Mouse (Mus musculus) adrenal gland, postnatal 25 days (tissue): ENCODE measurements around the gene Arhgef25. TPM values are rescaled to one million over a fixed set of nuclear protein-coding genes. Genes with fewer than 3 reads are reported as not detected.
"Not testable (repeated sequence)": the region's sequence is repeated elsewhere in the genome, so short reads cannot be mapped to it uniquely, and the experiment has no call there.

Experiments
- DNase-seq: peaks from one replicate; pipeline ENCODE4 v3.0.0; 2021; ENCODE audit warnings: mixed read lengths
- total RNA-seq: library from RNA; stranded (reverse); gene quantifications from 2 replicates; pipeline ENCODE4 v1.2.3, GENCODE M21; 2021

Gene Arhgef25
- total RNA-seq, 1 experiment from 2014 or later: 28.7 TPM

DNA sequence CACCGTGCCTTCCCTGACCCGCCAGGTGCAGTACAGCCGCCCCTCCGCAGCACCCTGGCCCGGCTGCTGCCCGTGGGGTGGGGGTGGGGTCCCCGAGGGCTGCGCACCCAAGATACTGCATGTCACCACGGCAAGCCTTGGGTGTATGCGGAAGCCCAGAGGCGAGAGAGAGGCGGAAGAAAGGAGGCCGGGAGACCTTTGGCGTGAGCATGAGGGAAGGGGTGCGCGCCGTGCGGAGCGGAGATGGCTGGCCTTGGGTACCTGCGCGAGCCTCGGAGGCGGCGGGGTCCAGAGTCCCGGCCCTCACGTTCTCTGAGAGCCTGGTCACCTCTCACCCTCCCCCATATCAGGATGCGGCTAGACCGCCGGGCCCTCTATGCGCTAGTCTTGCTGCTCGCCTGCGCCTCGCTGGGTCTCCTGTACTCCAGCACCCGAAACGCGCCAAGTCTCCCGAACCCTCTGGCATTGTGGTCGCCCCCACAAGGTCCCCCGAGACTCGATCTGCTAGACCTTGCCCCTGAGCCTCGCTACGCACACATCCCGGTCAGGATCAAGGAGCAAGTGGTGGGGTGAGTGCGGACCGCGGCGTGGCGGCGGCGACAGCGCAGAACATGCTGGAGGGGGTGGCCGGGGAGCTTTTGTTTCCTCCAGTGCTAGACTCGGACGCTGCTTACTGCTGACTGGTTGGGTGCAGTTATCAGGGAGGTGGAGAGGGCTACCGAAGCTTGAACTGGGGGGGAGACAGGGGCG, 24.1 kb downstream of the Arhgef25 start:
- DNase-seq: peak; percentile 20

DNA sequence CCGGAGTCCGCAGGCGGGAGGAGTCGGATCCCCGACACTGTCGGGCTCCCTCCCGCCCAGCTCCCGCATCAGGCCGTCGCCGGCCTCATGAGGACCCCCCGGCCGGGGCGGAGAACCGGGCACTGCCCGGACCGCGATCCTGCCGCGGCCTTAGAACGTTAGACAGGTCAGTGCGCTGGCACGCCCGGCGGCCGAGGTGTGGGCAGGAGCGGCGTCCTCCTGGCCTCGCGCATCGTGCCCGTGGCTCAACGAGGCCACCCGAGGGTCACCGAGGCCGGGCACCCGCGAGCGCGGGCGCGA, 24.6 kb downstream of the Arhgef25 start:
- no peak for DNase-seq

DNA sequence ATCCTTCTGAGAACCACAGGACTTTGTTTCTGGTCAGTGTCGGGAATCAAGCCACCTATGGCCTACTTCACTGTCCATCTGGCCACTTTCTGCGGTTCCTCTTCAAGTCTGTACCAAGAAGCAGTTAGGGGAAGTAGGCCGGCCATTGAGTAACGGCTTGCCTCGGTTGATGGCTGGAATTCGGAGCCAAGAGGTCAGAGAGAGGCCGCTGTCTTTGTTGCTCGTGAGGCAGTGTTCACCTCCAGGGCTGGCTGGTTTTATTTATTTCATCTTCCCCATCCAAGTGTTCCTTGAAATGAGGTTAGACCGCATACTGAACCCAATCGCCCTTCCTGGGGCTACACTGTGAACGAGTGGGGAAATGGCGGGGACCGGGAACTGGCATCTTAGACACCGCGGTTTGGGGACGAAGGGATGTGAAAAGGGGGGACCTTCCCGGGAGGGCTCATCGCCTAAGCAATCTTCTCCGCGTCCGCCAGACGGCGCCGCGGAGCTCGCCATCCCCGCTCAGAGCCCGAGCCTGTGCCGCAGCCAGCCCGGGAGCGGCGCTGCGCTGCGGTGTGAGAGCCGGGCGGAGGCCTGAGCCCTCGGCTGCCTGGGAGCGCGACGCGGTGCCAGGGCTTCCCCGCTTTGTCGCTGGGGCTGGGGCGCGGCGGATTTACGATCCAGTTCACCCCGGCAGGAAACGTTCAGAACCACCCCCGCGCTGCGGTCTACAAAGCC, 25.1 kb downstream of the Arhgef25 start, which contains the start of gene B4galnt1:
Gene B4galnt1 (plus strand): TSS at position 595 of the 723 bp plus-strand sequence.
- peak; percentile 77 for DNase-seq

DNA sequence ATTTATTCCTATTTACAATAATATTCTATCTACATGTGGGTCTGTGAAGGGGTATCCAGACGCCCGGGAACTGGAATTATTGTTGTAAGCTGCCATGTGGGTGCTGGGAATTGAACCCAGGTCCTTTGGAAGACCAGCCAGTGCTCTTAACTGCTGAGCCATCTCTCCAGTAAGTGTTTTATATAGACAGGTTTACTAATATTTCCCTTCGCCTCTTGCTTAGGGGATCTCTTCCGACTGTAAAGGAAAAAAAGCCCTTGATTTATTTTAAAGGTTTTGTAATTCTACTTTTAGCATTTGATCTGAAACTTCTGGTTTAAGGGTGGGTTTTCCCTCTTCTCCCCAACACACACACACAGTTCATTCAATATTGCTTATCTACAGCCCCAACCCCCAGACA, 25.7 kb downstream of the Arhgef25 start:
- no peak for DNase-seq

DNA sequence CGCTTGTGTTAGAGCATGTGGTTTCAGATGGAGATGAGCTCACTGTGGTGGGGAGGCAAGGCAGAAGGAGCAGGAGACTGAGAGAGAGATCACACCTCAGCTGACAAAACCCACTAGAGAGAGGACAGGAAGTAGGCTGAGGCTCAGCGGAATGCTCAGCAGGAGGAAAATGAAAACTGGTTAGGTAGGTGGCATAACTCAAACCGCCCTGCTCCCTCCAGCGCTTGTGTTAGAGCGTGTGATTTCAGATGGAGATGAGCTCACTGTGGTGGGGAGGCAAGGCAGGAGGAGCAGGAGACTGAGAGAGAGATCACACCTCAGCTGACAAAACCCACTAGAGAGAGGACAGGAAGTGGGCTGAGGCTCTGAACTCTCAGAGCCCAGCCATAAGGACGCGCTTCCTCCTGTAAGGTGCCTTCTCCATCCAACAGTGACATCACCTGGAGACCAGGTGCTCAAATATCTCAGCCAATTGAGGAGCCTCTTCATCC, 27.1 kb downstream of the Arhgef25 start:
- DNase-seq: not testable (repeated sequence)

DNA sequence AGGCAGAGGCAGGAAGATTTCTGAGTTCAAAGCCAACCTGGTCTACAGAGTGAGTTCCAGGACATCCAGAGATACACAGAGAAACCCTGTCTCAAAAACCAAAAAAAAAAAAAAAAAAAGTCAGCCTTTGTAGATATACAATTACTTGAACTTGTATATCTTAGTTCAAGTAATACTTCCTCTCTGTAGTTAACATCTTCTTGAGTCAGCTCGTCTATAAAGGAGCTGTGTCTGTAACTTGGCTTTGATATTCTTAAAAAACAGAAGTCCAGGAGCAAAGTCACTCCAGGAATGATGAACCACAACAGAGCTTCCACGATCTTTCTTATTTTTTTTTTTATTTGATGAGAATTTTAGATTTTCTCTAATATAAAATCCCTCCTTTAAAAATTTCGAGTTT, 29.2 kb downstream of the Arhgef25 start:
- DNase-seq: no peak

DNA sequence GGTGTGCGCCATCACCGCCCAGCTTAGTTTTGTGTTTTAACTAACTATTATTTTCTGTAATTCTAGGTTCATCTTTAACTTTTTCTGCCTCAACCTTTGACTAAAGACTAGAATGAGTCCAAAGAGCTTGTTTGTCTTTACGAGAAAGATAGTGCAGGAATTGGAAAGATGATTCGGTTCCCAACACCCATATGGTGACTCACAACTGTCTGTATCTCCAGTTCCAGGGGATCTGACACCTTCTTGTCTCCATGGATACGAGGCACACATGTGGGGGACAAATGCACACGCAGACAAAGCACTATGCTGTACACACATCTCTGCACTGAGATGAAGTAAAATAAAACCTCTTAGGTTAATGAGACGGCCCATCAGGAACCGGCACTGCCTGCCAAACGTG, 29.8 kb downstream of the Arhgef25 start:
- DNase-seq: no peak

DNA sequence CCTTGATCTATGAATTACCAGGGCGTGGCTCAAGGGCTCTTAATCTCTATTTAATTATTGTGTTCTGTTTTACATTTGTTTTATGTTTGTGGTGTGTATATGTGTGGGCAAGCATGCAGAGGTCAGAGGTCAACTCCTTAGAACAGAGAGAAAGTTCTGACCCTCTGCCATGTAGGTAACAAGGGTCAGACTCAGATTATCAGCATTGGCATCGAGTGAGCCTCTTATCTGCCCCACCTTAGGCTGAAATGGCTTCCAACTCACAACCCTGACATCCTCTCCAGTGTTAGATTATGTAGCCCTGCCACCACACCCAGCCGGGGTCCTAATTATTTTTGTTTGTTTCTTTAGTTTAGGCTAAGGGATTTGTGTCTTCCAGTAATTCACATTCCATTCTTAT, 31.4 kb downstream of the Arhgef25 start:
- DNase-seq: no peak

DNA sequence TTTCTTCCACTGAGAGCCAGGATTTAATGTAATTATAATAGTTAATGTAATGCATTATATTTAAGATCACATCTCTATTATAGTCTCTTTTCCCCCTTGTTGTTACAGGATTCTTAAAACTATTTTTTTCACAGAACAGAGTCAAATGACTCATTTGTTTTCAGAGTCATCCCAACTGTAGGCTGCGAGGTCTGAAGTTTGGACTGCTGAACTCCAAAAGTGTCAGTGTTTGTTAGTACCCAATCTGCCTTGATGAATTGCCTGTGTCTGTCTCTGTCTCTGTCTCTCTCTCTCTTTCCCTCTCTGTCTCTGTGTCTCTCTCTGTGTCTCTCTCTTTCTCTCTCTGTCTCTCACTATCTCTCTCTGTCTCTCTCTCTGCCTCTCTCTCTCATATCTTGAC, 33.4 kb downstream of the Arhgef25 start:
- no peak for DNase-seq

DNA sequence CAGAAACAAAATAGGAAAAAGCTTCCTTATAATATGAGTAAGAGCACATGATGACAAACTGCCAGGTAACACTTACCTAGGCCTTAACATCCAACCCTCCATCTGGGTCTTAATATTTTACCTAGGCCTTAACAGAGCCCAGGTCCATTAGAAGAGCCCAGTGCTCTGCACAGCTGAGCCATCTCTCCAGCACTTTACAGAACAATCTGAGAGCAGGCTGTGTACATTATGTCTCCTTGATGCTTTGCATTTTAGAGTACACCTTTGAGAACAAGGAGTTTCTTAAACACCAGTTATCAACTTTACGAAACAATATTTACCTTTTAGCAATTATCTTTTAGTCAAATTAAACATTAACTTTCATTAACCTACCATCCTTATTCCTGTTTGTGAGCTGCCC, 33.8 kb downstream of the Arhgef25 start:
- DNase-seq: no peak

DNA sequence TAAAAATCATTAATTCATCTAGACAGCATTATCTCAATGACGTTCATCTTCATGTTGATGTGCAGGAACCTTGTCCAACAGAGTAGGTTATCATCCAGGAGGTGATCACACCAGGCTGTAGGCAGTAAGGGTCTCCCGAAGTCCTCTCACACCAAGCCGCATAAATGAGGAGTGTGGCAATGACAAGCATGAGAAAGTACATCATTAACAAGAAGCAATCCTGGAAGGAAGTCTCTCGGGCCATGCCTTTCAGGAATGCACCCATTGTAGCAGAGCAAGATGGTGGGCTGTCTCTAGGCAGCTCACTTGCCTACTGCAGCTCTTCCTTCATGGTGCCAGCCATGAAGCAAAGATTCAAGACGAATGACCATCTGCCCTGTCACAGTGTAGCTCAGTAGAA, 35.2 kb downstream of the Arhgef25 start:
- DNase-seq: no peak

DNA sequence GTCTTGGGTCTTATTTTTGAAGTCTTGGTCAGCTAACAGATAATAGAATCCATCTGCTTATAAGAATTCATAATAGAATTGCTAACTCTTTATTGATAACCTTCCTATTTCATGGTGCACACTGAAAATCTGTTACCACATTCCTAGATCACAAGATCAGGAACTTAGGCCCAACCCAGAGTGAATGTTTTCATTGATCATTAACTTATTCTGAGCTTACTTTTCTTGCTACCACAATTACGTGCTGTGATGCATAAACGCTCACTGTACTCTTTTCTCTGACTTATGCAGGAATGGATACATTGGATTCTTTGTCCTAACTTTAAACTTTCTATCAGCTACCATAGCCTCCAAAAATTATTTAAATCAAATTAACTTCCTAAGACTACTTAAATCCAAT, 35.6 kb downstream of the Arhgef25 start:
- no peak for DNase-seq

DNA sequence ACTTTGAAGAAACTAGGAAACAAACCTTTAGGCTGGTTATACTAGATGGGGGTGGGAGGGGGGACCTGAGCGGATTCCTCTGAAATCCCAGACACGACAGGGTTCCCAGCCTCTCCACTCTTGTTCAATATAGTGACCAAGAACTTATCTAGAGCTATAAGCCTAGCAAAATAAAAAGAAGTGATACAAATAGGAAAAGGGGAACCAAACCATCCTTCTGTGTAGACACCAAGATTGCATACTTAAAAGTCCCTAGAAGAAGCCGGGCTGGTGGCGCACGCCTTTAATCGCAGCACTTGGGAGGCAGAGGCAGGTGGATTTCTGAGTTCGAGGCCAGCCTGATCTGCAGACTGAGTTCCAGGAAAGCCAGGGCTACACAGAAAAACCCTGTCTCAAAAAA, 36.6 kb downstream of the Arhgef25 start:
- no peak for DNase-seq

DNA sequence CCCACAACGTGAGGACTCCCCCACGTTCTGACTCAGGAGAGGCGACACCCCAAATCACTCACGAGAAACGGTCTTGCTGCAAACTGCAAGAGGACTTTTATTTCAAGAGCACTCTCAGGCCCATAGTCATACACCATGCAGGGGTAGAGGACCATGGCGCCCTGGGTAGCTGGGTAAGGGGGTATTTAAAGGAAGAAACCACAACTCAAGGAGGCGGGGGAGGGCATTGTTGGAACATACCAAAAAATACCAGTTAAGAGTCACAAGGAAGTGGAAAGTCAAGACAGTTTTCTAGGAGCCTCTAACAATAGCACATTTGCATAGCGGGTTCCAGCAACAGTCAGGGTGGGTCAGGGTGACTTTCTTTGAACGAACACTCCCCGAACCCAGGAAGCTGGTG, 37.3 kb downstream of the Arhgef25 start:
- not testable (repeated sequence) for DNase-seq

DNA sequence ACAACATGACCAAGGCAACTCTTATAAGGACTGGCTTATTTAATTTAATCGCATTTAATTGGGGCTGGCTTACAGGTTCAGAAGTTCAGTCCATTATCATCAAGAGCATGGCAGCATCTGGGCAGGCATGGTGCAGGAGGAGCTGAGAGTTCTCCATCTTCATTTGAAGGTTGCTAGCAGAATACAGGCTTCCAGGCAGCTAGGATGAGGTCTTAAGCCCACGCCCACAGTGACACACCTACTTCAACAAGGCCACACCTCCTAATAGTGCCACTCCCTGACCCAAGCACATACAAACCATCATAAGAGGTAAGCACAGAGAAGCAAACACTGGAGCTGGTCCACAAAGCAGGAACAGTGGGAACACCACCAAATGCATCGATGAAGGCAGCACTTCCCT, 38.6 kb downstream of the Arhgef25 start:
- DNase-seq: not testable (repeated sequence)

DNA sequence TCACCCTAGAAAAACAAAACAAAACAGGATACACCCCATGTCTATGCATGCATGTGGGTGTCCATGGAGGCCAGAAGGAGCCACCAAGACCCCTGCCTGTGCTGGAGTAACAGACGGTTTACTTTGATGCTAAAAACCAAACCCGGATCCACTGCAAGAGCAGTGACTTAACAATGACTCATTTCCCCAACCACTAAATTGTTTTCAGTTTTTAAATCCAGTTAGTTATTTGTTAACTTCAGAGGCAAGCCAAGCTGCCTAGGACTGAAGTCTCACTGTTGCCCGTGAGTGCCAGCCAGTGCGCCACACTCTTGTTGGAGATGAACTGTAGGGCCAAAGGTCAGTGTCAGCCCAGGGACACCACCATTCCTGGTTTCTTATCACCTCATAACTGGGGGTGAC, 39.4 kb downstream of the Arhgef25 start:
- DNase-seq: no peak

DNA sequence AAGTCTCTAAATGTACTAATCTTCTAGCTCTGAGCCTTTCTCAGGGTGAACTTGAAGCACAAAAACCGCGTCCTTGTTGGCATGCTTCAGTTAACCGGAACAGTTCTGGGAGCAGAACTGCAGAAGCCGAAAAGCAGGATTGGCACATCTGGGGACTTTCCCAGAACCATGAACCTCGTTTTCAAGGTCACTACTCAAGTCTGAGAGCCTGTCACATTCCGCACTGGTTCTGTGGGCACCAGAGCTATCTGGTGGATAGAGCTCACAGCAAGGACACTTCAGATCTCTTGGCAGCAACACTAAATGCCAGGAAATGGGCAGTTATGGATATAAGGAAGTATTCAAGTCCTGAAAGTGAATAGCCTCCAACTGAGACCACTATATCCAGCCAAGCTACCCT, 42.7 kb downstream of the Arhgef25 start:
- no peak for DNase-seq

DNA sequence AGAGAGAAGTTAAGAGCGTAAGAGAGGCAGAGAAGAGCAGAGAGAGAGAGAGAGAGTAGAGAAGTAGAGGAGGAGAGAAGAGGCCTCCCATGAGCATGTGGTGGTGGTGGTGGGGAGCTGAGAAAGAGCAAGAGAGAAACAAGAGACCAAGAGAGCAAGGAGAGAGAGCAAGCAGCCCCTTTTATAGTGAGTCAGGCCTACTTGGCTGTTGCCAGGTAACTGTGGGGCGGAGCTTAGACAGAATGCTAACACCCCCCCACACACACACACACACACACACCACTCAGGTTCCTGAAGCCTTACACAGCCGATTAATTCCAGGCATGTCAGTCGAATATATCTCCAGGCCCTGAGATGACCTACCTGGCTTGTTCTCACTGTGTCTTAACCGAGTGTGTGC, 44.6 kb downstream of the Arhgef25 start:
- no peak for DNase-seq

DNA sequence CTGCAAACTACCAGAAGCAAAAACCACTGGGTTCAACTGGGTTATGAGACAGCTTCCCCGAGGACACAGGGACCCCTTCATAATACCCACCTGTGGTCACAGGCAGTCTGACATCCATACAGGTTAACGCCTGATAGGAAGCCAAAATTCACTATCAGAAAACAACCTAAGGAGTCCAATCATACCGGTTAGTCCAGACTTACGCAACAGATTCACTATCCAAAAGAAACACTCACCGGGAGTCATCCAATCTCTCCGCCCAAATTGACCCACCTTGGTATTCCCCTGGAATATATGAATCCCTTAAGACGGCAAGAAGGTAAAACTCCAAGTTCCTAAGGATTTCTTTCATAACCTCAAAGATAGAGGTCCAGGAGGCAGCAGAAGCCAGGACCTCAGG, 45.3 kb downstream of the Arhgef25 start:
- DNase-seq: no peak

DNA sequence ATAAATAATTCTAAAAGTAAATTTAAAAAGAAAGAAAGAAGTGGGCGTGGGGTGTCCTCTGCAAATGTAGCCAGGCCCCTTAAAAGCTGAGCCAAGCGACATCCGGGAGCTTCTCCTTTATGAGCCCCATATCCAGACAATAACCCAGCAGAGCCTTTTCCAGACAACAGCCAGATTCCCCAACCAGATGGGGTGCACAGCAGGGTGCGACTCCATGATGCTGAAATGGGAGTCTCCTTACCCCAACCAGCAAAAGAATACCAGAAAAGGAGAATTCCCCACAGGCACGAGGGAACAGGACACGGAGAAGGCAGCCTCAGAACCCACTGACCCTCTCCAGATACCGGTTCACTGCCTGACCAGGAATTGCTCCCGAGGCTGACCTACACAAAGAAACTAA, 46.7 kb downstream of the Arhgef25 start:
- no peak for DNase-seq

DNA sequence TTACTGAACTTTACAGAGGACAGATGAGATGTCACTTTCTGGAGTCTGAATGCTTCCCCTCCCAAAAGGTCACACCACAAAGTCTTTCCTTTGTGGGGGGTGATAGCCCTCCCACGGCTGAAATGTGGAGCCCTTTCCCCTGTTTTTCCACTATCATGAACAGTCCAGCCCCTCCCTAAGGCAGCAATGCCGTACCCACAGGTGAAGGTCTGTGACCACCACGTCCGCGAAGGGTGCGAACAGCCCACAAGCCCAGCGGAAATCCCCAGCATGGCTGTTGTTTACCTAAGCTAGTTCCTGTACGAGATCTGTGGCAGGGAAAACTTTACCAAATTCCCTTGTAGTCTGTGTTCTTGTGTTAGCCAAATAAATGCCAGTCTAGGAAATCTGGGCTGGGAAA, 48.4 kb downstream of the Arhgef25 start:
- no peak for DNase-seq

DNA sequence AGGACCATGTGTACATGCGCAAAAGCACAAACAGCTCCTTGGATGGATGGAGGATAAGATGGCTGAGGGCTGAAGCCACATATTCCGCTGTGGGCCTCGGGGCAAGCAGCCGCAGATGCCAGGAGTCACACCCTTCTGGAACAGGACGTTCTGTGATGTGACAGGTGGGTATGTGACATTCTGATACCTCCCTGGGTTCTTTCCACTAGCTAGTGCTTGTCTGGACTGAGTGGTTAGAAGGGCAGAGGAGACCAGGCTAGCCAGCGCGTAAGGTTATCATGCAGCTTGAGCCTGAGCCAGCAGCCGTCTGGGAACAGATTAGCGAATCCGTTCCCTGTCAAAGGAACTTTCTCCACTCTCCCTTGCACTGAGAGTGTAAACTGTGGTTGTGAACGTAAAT, 48.9 kb downstream of the Arhgef25 start:
- DNase-seq: no peak

DNA sequence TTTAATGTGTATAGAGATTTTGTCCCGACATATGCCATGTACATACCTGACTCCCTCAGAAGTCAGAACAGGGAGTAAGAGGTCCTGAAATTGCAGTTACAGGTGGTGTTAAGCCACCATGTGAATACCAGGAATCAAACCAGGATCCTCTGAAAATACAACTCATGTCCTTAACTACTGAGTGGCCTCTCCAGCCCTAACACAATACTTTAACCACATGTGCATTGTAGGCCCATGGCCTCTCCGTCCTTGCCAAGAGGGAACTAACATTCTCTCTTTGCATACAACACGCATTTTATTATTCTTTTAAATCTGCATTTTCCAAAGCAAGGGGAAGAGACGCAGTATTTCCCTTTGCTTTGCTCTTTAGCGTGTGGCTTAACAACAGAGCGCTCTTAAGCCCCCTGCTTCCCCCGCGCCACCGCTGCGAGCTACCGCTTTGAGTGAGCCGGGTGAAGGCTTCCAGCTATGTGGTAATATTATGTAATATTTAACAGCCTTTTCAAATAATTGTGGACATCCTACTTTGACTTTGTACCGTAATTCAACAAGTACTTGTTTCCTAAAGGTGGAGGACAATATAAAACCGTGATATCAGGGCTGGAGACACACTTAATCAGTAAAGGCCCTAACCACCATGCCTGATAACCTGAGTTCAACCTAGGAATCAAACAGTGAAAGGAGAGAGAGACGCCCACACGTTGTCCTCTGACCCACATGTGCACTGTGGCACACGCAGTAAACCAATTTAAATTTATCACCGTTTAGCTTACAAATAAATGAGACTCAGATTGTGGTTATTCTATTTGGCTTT, 51.3 kb downstream of the Arhgef25 start:
- no peak for DNase-seq
